Mouse (Mus musculus) lung, postnatal 25 days (tissue): ENCODE data around the gene Mrpl23.

ENCODE experiments used
- DNase-seq: peaks from one replicate; pipeline ENCODE4 v3.0.0; 2022; ENCODE audit warnings: low spot score

Gene Mrpl23

DNA sequence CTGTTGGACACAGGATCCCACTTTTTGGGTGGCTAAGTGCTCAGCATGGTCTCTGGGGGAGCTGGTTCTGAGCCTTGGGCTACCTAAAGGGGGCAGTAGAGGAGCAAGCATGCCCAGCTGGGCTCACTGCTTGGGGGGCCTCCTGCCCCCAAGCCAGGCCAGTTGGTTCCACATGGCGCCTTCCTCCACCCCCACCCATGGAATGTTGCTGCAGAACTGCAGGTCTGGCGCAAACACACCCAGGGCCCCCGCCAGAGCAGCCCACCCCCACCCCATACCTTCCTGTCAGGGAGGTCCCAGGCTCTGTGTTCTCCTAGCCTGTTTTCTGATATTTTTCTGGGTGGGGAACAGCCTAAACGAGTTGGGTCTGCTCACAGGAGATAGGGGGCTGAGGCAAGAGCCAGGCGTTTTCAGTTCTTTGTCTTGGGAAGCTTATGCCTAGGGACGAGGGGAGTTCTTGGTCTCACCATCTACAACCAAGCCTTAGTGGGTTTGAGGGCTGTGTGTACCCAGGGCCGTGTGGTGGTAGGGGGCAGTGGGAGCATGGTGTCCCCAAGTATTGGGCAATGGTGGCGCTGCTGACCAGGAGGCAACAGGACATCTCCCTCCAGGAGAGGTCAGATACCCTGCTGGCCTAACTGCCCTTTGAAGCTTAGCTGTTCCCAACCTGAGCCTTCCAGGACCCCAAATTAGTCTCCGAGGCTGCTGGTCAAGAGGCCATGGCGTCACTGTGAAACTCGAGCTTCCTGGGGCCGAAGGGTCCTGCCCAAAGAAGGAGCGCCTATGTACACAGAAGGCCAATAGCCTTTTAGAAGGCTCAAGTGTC lies 20.3 kb downstream of the Mrpl23 start:
- DNase-seq = no peak

DNA sequence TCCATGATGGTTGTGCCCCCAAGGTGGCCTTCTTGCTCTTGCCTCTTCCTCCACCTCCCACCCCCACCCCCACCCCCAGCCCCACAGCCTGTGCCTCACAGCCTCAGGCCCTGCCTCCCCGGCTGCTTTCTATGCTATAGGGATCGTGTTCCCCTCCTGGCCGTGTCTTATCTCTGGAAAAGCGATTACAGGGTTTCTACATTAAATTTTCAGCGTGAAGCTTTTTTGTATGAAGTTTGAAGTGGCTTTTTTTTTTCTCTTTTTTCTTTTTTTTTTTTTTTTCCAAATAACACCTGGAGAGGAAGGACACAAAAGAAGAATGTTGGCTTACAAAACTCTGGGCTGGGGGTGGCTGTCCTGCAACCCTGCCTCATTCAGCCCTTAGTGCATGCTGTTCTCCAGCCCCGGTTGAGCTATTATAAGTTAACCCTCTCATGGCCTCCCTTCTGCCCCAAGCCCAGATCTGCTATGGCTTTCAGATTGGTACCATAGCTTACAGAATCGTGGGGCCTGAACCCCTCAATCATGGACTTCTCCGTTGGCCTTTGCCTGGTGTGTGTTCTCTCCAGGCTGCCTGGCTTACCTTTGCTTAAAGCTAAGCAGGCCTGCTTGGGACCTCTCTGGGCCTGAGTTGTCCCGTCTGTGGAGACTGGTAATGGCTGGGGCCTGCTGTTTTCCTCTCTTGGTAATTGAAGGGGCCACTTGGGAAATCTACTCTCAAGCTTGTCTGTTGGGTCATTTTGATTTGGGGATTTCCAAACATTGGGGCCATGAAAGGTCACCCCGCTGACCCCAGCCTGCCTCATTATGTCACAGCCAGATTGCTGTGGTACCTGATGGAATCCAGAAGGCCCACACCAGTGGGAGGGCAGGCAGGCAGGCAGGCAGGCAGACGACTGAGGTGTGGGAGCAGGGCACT lies 21.2 kb downstream of the Mrpl23 start:
- DNase-seq = no peak

DNA sequence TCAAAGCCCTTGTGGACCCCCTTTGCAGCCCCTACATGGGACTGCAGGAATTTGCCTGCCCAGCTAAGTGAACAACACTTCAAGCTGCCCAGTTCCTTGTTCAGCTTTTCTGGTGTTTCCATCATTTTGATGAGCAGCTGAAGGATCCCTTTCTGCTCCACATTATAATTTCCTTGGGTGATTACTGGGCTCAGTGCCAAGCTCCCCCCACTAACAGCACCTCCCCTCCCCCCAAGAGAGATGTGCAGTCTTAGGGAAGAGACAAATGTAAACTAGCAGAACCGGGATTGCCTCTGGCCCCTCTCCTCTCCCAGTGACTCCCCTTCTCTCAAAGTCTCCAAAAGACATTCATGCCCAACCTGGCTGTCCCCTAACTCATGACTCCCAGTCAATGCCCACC lies 22.1 kb downstream of the Mrpl23 start:
- no peak for DNase-seq

DNA sequence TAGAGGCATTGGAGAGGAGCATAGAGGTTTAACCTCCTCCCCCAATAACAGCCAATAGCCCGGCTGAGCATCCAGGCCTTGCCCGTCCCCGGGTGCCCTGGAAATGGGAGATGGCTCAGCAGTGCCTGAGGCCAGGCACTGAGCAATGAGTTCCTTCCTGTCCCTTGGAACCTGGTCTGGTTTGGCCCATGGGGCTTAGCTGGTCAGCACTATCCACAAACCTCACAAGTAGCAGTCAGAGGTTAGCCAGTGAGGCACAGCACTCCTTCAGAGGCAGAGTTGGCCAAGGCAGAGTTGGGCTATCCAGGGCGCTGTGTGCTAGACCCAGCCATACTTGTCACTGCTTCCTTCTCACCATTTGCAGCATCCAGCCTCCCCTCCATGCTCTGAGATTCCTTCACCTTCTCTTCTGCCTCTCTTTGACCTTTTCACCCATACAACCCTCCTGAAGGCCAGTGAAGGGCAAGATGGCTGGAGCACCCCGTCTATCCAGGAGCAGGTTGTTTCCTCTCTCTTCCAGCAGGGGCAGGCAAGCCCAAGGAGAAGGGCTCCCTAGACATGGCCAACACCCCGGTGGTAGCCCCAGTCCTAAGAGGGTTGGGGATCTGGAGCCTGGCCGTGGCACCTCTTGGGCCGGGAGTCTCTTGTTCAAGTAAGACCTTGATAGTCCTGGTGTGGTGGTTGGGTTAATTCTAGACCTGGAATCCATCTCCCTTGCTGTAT lies 23.0 kb downstream of the Mrpl23 start:
- DNase-seq = no peak

DNA sequence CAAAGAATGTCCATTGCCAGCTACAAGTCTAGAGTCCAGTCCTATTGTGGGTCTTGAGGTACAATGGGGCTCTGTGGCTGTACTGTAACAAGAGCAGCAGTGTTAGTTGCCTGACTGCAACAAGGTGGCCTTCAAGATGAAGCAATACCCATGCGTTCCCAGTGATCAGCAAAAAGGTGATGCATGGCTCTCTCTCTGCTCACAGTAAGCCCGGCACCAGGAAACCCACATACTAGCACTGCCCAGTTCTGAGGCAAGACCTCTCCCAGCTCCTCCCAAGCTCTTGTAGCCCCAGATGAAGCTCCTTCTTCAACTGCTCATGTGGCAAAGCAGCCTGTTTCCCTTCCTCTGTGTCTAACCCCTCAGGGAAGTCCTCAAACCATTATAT lies 23.6 kb downstream of the Mrpl23 start:
- no peak for DNase-seq

DNA sequence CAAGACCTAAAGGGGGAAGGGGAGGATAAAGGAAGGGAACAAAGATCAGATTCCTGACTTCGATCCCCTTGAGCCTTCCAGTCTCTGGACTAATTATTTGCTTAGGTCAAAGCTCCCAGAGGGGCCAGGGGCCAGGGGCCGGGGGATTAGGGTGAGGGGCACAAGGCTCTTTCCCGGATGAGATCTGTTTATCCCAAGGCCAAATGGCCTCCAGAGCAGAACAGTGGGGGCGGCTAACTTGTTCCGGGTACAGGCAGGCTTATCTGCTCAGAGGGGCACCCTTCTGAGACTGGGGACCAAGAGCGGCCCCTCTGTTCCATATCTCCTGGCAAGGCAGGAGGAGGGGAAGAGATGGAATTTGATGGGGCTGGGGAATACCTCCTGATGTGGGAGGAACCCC lies 25.2 kb downstream of the Mrpl23 start:
- no peak for DNase-seq

DNA sequence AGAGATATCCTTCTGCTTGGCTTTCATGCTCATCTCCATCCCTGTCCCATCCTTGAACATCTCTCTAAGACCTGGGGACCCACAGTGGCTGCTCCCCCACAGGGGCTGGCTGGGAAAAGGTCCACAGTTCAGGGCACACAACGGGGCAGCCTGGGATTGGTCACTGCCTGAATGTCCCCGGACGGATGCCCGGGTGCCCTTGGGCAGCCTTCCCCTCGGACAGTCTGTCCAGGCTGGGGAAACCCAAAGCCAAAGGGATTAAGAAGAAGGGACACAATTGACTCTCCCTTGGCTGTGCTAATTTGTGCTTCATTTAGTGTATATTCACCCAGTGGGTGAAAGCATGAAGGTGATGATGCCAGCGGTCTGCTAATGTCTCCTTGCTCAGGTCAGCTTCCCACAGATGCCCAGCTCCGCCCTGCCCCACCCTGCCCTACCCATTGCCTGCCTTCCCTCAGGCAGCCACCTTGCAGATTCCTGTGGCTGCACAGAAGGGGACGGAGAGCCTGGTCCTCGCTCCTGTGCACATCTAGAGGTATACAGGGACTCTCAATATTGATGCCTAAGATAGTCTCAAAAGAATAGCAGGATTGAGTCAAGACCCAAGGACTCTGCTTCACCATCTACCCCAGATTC lies 26.1 kb downstream of the Mrpl23 start:
- no peak for DNase-seq

DNA sequence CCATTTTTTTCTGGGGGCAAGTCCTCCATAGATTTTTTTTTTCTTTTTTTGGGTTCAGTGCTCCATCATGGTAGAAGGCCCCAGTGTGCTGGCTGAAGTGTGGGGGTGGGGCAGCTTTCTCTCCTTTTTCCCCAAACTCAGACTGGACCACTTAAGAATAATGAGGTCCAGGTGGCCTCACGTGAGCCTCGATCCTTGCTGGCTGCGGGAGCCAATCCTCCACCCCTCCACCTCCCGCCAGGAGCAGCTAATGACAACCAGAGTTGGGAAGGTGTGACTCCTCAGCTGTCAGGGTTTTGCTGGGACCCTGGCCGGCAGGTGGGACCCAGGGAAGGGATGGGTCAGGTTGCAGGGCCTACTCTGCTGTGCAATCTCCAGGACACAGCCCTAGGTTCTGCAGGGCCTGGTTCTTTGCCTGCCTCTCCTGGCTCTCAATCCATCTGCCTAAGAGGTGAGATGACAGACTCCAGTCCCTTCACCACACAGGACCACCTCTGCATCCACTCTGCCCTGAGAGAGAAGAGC lies 27.2 kb downstream of the Mrpl23 start:
- no peak for DNase-seq

DNA sequence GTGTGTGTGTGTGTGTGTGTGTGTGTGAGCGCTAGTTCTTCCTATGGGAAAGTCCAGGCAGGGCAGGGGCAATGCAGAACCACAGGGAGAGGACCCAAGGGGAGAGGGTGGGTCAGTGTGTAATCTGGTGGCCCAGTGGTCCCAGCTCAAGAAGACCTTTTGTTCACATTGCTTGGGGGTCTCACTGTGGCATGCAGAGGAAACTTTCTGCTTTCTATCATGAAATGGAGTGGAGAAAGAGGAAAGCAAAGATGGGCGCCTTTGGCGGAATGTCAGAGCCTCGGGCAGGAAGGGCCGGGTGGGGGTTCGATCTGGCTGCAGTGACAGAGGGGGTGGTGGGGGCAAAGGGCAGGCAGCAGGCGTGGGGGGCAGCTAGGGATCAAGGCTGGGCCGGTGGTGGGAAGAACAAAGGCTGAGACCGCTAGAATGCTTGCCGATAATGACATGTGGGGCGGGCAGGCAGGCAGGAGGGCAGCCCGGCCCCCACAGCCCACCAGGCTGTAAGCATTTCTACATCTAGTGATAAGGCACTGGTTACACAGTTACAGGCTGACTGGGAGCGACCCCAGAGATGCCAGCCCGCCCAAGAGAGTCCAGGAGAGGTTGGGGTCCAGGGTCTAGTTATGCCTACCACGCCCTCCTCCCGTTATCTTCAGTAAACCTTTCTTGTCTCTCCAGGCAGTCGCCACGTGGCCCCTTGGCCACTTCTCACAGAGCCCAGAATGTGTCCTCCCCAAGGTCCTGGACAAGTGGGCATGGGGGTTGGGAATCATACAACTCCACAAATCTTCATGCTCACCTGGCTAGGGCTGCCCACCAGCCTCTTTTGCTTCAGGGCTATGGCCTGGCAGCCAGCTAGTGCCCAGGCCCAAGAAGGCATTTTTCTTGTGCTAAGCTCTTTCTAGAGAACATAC lies 28.7 kb downstream of the Mrpl23 start:
- no peak for DNase-seq

DNA sequence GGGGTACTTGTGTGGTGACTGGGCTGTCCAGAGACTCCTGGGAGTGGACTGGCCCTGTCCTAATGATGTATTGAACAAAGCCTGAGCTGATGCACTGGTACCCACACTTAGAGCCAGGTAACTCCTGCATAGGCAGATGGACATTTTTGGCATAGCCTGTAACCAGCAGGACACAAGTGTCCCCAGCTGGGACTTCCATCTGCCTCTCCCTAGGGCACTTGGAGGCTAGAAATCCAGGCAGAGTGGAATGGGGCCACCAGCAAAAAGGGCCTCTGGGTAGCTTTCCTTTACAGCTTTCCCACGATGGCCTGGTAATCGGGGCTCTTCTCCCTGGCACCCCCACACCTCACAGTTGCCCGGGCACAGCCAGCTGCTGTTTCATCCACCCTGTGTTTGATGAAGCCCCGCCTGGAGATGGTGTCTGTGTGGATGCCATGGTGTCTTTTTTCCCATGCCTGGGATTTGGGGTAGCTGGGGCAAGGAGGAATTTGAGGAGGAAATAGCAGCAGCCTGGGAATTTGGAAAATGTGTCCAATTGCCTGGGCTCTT lies 29.4 kb downstream of the Mrpl23 start:
- no peak for DNase-seq

DNA sequence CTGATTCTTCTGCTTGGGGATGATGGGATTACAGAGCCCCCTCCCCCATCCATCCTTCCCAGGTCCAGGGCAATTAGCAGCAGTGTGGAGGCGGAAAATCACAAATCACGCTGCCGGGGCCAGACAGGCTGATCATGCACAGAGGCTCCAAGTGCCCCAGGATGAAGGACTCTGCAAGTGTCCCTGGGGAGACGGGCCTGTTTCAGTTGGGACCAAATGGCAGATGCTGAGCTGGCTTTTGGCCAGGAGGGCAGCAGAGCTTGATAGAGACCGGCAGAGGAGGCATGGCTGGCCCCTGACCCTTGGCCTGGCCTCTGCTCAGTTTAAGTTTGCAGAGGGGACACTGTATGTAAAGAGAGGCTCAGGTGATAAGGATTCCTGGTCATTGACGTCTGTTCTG lies 30.7 kb downstream of the Mrpl23 start:
- DNase-seq = no peak

DNA sequence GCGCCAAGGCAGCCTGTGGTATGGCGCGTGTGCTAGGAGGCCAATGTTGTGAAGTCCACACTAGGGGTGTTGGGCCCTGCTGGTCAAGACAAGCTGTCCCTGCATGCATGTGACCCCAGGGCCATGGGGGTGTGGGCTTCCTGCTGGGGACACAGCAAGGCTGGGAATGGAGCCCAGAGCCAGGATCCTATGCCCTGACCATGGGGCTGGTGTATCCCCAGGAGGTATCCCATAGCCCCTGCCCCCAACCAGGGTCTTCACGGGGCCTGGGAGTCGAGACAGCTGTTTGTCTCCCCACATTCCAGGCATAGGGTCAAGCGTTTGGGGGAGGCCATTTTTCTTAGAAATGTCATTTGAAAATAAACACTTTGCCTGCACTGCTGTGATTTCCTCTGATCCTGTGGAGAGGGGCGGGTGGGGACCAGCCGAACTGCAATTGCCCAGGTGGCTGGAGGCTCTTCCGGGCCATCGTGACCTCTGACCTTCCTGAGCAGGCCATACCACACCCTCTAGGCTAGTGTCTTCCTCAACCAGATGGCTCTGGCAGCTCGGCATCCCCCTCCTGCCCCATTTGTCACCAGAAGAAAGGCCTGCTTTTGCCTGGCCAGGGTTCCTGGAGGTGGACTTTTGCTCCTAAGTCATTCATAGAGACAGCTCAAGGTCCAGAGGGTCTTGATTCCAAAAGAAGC lies 32.6 kb downstream of the Mrpl23 start:
- DNase-seq = no peak

DNA sequence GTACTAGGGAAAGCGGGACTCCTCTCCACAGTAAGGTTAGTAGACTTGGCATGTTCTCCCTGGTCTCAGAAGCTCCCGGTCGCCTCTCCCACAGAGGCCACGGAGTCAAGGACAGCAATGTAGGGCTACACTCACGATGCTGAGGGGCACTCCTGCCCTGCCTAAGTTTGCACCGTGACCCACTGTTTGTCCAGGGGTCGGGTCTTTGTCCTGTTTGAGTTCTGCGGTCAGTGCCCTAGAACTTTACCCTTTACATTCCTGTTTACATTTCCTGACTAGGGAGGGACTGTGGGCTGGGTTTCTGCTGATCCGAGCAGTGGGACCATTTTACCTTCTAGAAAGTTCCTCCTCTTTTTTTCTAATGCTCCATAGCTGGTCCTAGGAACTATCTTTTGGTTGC lies 34.0 kb downstream of the Mrpl23 start:
- no peak for DNase-seq

DNA sequence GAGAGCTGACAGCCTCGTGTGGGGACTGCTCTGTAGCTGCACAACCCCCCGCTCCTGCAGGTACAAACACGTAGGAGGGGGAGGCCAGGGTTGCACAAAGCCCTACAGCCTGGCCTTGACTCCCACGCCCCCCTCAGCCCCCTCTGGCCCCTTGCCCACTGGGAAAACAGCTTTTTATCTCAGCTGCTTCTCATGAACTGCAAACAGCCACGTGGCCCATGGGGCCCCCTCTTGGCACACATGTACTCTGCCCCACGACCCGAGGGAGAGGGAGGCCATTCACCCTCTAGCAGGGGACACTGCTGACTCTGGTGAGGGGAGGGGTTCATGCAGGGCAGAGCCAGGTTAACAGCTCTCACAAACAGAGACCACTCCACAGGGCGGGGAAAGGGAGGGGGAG lies 36.5 kb downstream of the Mrpl23 start:
- DNase-seq = no peak

DNA sequence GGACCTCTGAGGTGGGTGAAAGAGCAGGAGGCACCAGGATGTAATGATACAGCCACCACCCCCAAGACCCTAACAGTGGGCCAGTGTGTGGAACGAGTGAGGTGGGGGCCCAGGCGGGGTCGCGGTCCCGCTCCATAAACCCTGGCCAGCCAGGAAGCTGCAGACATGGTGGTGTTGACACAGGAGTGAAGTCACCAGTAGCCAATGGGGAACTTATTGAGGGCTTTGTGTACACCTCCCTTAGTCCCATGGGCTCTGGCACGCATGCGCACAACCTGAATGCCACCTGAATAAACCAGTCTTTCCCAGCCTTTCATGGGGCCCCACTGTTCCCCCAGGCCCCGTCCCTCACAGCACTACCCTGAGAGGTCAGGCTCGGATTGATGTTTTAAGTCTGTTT lies 38.1 kb downstream of the Mrpl23 start:
- no peak for DNase-seq

DNA sequence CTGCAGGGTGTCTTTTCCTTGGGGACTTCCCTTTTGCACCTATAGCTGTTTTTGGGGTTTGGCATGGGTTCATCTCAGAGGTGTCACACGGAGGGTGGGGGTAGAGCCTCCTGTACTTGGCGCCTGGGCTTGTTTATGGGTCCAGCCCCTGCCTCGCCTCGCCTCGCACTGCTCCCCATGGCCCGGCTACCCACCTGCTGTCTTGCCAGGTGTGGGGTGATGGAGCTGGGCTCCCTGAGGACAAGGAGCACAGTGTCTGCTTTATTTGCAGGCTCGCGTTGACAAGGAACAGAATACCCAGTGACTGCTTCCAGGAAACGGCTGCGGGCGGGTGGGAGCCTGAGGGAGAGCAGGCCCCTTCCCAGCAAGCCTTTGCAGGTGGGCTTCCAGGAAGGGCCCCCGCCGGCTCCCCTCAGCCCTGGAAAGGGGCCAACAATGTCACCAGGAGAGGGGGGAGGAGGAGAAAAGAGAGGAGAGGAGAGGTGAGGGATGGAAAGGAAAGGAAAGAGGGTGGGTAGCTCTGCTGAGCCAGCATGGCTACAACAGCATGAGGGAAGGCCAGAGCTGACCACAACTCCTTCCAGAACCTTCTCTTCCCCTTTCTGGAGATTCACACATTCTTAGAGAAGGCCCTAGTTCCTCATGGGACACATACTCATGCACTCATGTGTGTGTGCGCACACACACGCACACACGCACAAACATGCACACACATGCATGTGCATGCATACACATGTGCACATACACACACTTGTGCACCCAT lies 39.2 kb downstream of the Mrpl23 start:
- no peak for DNase-seq

DNA sequence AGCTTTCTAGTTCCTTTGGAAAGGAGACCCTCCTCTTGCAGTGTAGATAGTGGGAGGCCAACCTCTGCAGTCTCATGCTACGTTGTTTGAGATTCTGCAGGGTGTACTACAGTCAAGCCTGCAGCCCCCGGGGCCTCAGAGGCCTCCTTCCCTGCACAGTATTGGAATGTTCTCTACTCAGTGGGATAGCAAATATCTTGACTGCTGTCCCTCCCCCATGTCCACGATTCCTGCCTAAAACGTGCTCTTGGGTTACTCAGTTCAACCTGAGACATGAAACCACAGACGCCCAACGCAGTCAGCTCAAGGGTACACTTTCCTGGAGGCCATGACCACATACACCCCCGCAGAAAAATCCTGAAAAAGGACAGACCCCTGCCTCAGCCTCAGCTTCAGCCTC lies 39.9 kb downstream of the Mrpl23 start:
- no peak for DNase-seq

DNA sequence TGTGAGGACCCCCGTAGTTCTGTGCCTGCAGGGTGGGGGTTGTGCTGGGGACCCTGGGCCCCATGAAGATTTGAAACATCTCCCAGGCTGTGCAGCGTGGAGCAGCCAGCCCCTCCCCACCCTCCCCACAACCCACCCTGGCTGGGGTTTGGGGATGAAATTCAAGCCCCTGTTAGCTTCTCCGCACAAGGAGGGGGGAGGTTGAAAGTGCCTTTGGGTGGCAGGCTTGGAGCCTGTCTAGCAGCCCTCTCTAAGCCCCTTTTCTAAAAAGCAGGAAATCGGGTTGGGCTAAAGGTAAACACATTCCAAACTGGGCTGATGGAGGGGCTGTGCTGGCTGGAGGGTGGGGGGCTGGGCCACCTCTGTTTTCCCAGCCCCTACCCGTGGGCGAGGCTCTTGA lies 40.5 kb downstream of the Mrpl23 start:
- DNase-seq = no peak

DNA sequence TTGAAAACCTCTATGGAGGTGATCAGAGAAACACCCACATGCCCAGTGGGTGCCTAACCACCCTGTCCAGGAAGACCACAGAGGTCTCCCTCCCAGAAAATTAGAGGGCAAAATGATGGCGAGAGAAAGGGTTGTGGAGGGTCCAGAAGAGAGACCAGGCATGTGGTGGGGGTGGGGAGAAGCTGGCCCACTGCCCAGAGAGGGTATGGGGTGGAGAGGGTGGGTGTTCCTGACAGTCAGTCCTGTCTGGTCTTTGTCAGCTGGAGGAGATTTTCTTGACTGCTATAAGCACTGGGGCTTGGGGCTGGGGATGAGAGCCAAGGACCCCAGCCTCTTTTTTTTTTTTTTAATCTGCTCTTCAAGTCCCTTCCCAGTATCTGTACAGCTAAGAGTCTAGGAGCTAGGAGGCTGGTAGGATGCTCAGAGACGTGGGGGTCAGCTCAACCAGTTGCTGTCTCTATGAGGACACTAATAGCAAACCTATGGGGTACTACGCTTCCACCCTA lies 41.7 kb downstream of the Mrpl23 start:
- DNase-seq = no peak
